Mouse (Mus musculus) thymus, postnatal 36 days (tissue): ENCODE results near the gene Ormdl2.

Experiments
- DNase-seq, 2 experiments: peaks; one replicate each; pipeline ENCODE4 v3.0.0; 2022; ENCODE audit warnings: mixed read lengths in 2 of 2

Gene Ormdl2

DNA sequence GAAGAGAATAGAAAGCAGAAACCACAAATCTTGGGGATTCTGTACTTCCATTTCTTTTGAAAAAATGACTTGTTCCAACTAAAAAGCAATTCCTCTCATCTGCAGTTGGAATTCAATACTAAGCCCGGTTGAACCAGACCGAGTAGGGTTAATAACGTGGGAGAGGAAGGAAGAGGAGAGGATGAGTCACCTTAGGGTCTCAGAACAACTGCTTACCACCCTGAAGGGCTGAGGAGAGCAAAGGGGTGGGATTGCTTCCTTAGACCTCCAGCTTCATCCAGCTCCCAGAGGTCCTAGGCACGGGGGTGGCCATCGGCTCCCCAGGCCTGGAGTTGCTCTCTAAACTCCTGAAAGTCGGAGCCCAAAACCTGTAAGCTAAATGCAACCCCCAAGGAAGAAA is 18.1 kb downstream of the Ormdl2 start:
- DNase-seq, result no peak

DNA sequence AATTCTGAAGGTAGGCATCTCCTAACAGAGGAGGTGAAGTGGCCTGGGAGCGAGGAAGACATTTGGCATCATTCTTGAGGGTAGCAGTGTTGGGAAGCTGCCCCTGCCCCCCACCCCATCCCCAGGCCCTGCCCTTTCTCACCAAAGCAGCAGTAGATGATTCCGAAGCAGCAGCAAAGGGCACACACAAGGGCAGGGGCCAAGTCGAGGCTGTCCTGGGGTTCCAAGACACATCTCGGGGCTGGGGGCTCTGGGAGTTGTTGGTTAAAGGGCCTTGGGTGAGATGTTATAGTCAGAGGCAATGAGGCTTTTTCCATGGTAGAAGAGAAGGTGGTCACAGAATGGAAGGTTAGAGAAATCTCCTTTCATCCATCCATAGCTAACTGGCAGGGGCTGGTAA is 18.5 kb downstream of the Ormdl2 start:
- no peak for DNase-seq

DNA sequence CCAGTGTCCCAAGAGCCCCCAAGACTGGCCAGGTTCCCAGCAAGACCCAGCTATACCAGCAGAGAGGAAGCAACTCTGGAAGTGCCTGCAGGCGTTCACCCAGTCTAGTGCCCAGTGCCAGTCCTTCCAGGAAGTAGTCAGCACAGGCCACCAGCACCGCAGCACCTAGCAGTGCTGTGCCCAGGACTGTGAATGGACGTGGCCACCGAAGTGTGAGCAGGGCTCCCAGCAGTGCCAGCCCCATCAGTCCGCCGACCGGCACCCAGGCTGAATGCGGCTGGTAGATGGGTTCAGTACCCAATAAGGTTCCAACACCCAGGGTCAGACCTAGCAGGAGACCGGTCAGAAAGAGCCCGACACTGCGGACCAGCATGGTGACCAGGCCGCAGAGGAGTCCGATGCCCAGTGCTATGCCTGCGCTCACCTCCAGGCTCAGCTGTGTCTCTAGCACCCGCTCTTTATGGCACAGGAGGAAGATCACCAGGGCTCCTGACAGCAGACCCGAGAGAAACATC is 19.4 kb downstream of the Ormdl2 start:
- no peak for DNase-seq

- no peak for DNase-seq
These were observed 22.8 kb downstream of the Ormdl2 start for GRCm38 (mm10) chr10:128798676-128799075.

- DNase-seq, result no peak
These were observed 25.9 kb downstream of the Ormdl2 start for GRCm38 (mm10) chr10:128795581-128795980.

DNA sequence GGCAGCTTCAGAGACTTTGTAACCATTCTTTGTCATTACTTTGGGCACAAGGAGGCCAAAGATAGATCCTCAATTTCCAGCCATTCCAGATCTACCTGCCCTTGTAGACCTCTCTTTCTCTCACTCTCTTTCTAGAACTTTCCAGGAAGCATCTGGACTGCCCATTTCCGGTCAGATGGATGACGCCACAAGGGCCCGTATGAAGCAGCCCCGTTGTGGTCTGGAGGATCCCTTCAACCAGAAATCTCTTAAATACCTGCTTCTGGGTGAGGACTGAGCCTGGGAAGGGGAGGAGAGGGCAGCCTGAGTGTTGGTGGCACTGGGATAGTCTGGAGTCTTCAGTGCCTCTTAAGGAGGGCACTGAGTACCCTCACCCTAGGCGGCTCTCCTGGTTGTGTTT is 27.1 kb downstream of the Ormdl2 start:
- no peak for DNase-seq

- no peak for DNase-seq
These were observed 28.2 kb downstream of the Ormdl2 start for GRCm38 (mm10) chr10:128793258-128793657.

- no peak for DNase-seq
These were observed 29.4 kb downstream of the Ormdl2 start for GRCm38 (mm10) chr10:128792041-128792440.

GRCm38 (mm10) chr10:128790398-128791124 is 30.9 kb downstream of the Ormdl2 start, which contains the start of gene Mmp19:
Mmp19 (plus strand) TSS chr10:128790910.
- DNase-seq, result no peak

GRCm38 (mm10) chr10:128780200-128780599 is 41.2 kb downstream of the Ormdl2 start:
- DNase-seq, result no peak

DNA sequence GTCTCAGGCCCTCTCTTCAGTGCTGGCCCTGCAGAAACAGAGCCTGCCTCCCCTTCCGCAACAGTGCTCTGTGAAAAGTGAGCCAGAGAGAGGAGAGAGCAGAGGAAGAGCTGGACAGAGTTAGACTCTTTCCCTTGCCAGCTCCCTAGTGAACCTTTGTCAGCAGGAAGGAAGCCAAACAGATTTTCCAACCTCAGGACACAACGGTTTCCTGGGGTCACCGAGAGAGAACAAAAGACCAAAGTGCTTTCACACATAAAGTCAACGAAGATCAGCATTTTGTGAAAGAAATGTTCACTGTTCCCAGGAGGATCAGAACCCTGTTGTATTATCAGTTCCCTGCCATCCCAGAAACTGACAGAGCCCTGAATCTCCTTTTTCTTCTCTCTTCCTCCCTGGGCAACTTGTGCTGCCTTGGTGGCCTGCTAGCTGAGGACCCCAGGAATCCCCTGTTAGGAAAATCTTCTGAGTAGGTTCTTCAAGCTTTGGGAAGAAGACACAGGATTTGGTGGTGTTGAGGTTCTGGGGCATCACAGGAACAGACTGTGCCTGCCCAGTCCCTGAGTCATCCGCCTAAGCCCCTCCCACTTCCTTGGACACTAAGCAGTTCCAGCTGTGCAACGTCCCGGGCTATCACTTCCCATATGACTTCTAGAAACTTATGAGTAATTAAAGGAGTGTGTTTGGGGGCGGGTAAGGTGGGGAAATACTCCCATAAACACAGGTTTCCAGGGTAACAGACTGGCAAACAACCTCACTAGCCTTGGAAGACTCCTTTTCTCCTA is 42.2 kb downstream of the Ormdl2 start:
- peak in 1 of 2 experiments; percentile 23 for DNase-seq

GRCm38 (mm10) chr10:128778441-128778840 is 43.0 kb downstream of the Ormdl2 start:
- no peak for DNase-seq

DNA sequence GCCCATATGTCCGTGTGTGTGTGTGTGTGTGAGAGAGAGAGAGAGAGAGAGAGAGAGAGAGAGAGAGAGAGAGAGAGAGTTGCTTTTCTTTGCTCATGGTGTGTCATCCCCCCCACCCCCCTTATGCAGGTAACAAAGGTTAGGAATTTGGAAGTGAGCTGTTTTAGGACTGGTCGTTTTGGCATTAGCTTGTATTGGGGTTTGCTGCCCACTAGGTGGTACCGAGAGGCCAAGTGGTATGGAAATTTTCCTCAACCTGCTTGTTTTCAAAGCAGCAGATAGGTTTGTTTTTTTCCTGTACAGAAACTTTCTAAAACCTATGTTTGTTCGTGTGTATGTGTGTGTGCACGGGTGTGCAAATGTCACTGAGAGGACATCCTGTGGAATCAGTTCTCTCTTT is 47.8 kb downstream of the Ormdl2 start:
- DNase-seq, result no peak

DNA sequence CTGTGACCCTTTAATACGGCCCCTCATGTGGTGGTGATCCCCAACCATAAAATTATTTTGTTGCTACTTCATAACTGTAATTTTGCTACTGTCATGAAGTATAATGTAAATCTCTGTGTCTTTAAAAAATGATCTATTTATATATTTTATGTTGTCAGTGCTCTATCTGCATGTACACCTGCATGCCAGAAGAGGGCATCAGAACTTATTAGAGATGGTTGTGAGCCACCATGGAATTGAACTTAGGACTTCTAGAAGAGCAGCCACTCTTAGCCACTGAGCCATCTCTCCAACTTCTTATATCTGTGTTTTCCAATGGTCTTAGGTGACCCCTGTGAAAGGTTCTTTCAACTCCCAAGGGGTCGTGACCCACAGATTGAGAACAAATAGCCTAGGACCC is 48.5 kb downstream of the Ormdl2 start:
- DNase-seq, result no peak
